Mouse (Mus musculus) small intestine, adult 2 months (tissue): ENCODE data around the gene Akp3. TPM values are rescaled to one million over a fixed set of nuclear protein-coding genes. Genes with fewer than 3 reads are reported as not detected.
A peak's percentile ranks its signal among the peaks of the same experiment; 100 is the strongest.

Experiments
- H3K27ac ChIP-seq: fragments of 200-500 bp; 2 replicates; pipeline ENCODE4 v1.5.1; 2012; ENCODE audit warnings: low read depth, low read length, control low read depth, inconsistent platforms; ENCODE audit not compliant: insufficient read depth
- H3K27me3 ChIP-seq: fragments of 200-500 bp; 2 replicates; pipeline ENCODE4 v1.6.1; 2012; ENCODE audit warnings: mild to moderate bottlenecking, moderate library complexity, low read length, inconsistent platforms; ENCODE audit not compliant: control insufficient read depth, insufficient read depth
- H3K36me3 ChIP-seq: fragments of 200-500 bp; 2 replicates; pipeline ENCODE4 v1.6.1; 2012; ENCODE audit warnings: mild to moderate bottlenecking, low read length, control low read depth, inconsistent platforms; ENCODE audit not compliant: control insufficient read depth, insufficient read depth
- H3K4me1 ChIP-seq: fragments of 200-500 bp; 2 replicates; pipeline ENCODE4 v1.6.1; 2012; ENCODE audit warnings: low read length, inconsistent platforms, mixed read lengths; ENCODE audit not compliant: control insufficient read depth, insufficient read depth, insufficient read length
- H3K4me3 ChIP-seq: fragments of 200-500 bp; 2 replicates; pipeline ENCODE4 v1.5.1; 2012; ENCODE audit warnings: low read depth, mild to moderate bottlenecking, control low read depth, inconsistent platforms, low read length, moderate library complexity
- CTCF ChIP-seq: fragments of 200-500 bp; IDR thresholded peaks from 2 replicates; pipeline ENCODE4 v1.5.1; 2012; ENCODE audit warnings: low read depth, mild to moderate bottlenecking, control low read depth, inconsistent platforms, low read length, moderate library complexity, mixed read lengths; ENCODE audit not compliant: insufficient replicate concordance, insufficient read length; ENCODE audit errors: extremely low read depth
- POLR2A ChIP-seq: fragments of 200-500 bp; IDR thresholded peaks from 2 replicates; pipeline ENCODE4 v1.6.1; 2012; ENCODE audit warnings: low read depth, mild to moderate bottlenecking, control low read depth, inconsistent platforms, low read length, moderate library complexity
- WGBS: fragments of 180-500 bp; shearing (Covaris S2); methylation state at CpG from one replicate; pipeline ENCODE4 v1.1.7; 2018; 5-methylcytosine and 5-hydroxymethylcytosine counted together
- polyA plus RNA-seq: library from polyadenylated mRNA; depleted of rRNA; stranded (reverse); fragments of >200 nt; gene quantifications from 2 replicates; pipeline ENCODE4 v1.2.3, GENCODE M21; 2012

The Akp3 gene
- polyA plus RNA-seq, 1 experiment, result 13.5 TPM

DNA sequence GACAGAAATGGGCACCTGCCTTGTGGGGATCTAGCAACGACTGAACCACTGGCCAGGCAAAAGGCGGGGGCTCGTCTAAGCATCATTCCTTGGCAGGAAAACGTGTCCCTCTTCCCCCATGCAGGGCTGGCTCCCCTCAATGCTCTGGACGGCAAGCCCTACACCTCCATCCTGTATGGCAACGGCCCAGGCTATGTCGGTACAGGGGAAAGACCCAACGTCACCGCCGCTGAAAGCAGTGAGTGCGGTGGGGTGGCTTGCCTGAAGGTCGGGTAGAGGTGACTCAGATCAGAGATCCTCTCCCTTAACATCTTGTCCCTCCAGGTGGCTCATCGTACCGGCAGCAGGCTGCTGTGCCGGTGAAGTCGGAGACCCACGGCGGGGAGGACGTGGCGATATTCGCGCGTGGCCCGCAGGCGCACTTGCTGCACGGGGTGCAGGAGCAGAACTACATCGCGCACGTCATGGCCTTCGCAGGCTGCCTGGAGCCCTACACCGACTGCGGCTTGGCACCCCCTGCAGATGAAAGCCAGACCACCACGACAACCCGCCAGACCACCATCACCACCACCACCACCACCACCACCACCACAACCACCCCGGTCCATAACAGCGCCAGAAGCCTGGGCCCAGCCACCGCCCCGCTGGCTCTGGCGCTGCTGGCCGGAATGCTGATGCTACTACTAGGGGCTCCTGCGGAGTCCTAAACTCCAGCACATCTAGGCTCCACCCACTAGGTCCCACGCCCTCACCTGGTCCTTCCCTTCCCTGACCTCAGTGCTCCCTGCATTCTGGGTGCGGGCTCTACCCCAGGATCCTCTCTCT lies 2.6 kb downstream of the Akp3 start:
- Histone ChIP-seq H3K27me3 (peaks cover 18% of the 10 kb centered on the region), H3K4me1 (peaks cover 13% of the 10 kb centered on the region), H3K4me3 (peak overlapping the region; percentile 44; the same call in 1 of the 2 replicates), H3K36me3 (no peaks in the 10 kb centered on the region; the same call in 1 of the 2 replicates), H3K27ac (no peak overlapping the region)
- 25% methylated on average over 43 of the region's 43 CpGs for WGBS
- TF ChIP-seq POLR2A (no peak), CTCF (no peak)

GRCm38 (mm10) chr1:87131803-87132202 lies 7.0 kb downstream of the Akp3 start:
- Histone ChIP-seq H3K4me1 (no peaks in the 10 kb centered on the region; the same call in 1 of the 2 replicates), H3K27ac (no peak overlapping the region), H3K4me3 (no peak overlapping the region), H3K36me3 (no peaks in the 10 kb centered on the region; the same call in 1 of the 2 replicates), H3K27me3 (peaks cover 17% of the 10 kb centered on the region)
- 63% methylated on average over 4 of the region's 4 CpGs for WGBS
- TF ChIP-seq POLR2A (no peak), CTCF (no peak)

- H3K4me3 ChIP-seq, result no peak overlapping the region
- no peak overlapping the region for H3K27ac ChIP-seq
- H3K4me1 ChIP-seq, result no peaks in the 10 kb centered on the region
- no peak for TF ChIP-seq CTCF
- TF ChIP-seq POLR2A, result no peak
- no peaks in the 10 kb centered on the region for H3K36me3 ChIP-seq
- 94% methylated on average over 4 of the region's 4 CpGs for WGBS
- H3K27me3 ChIP-seq, result no peaks in the 10 kb centered on the region
These were observed 16.8 kb downstream of the Akp3 start for GRCm38 (mm10) chr1:87141550-87141949.

DNA sequence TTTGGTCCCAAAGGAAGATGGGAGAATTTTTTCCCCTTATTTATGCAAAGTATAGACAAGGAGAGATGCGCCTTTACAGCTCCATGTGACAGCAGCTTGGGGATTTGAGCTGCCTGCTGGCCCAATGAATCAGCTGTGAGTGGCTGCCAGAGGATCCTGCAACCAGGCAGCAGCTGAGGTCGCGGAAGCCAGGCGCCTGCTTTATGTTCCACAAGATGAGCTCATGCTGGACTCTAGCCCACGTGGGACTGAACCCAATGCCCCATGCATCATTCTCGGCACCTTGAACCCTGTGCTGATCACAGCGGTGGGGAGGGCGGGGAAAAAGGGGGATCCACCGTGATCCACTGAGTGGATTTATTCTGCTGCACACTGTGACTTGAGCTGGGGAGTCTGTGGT lies 17.7 kb downstream of the Akp3 start:
- H3K27me3 ChIP-seq, result no peaks in the 10 kb centered on the region
- TF ChIP-seq POLR2A (no peak), CTCF (no peak)
- H3K4me1 ChIP-seq, result no peaks in the 10 kb centered on the region
- H3K36me3 ChIP-seq, result no peaks in the 10 kb centered on the region
- no peak overlapping the region for H3K4me3 ChIP-seq
- WGBS, result 36% methylated on average over 9 of the region's 9 CpGs
- H3K27ac ChIP-seq, result no peak overlapping the region

- 79% methylated on average over 10 of the region's 10 CpGs for WGBS
- Histone ChIP-seq H3K27ac (no peak overlapping the region), H3K4me3 (no peak overlapping the region), H3K27me3 (no peaks in the 10 kb centered on the region), H3K4me1 (no peaks in the 10 kb centered on the region), H3K36me3 (no peaks in the 10 kb centered on the region)
- TF ChIP-seq CTCF, result no peak
- TF ChIP-seq POLR2A, result no peak
These were observed 18.4 kb downstream of the Akp3 start for GRCm38 (mm10) chr1:87143141-87143540.

DNA sequence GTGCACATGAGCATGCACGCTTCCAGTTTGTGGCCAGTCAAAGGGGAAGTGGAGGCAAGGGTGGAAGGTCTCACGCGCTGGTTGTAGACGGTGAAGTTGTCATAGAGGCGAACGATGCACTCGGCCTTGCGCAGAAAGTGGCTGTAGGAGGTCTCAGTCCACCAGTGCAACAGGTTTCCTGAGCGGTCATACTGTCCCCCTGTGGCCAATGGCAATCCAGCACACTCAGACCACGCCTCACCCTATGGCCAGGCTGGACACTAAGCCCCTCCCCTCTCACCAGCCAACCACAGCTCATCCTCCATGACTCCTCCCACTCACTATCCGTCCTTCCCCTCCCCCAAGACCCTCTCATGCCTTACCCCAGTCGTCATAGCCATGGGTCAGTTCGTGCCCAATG lies 24.6 kb downstream of the Akp3 start:
- TF ChIP-seq POLR2A (no peak), CTCF (no peak)
- Histone ChIP-seq H3K4me3 (no peak overlapping the region), H3K27ac (no peak overlapping the region), H3K27me3 (peaks cover 18% of the 10 kb centered on the region), H3K4me1 (peaks cover 7% of the 10 kb centered on the region), H3K36me3 (no peaks in the 10 kb centered on the region)
- 57% methylated on average over 13 of the region's 13 CpGs for WGBS

DNA sequence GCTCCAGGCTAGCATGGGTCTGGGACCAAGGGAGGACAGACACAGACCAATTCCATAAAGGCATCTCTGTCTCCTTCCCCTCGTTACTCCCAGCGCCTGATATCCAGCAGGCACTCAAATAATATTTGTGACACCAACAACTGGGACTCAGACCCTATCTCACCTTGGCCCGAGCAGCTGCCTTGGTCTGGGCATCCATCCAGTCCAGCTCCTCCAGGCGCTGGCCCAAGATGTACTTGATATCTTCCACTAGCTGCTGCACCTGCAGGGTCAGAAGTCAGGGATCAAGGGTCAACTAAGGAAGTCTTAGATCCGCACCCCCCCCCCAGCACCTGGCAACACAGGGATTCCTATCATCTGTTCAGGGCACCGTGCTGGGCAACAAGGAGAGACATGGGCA lies 26.5 kb downstream of the Akp3 start:
- 26% methylated on average over 6 of the region's 6 CpGs for WGBS
- Histone ChIP-seq H3K4me3 (no peak overlapping the region), H3K36me3 (no peaks in the 10 kb centered on the region), H3K27me3 (peaks cover 37% of the 10 kb centered on the region), H3K27ac (no peak overlapping the region), H3K4me1 (peaks cover 8% of the 10 kb centered on the region)
- TF ChIP-seq POLR2A, result no peak
- TF ChIP-seq CTCF, result no peak

DNA sequence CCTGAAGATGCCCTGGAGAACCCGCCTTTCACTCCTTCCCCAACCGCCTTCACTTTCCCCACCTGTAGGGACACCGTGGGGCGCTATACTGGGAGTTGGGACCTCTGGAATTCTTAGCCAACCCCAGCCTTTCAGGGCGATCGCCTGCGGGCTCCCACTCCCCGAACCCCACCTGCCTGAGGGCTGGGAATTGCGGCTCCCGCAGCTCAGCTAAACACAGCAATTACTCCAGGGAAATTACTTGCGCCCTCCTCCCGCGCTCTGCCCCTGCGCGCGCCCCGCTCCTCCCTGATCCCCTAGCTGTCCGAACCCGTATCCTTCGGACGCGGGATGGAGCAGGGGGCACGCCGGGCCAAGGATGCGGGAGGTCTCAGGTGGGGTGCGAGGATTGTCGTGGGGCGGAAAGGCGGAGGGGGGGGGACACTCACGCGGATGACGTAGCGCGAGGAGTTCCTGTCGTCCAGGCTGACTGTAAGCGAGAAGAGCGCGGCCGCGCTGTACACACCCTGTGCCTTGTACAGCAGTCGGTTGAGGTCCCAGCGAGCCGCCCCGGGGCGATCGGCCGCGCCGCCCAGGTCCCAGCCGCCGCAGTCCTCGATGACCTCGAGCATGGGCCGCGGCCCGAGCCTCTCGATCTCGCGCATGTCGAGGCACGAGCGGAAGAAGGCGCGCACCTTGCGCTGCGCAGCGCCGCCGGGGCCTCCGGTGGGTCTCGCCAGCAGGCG lies 29.2 kb downstream of the Akp3 start:
- WGBS, result 3% methylated on average over 72 of the region's 72 CpGs
- H3K4me3 ChIP-seq, result peak overlapping the region; percentile 46
- peaks cover 8% of the 10 kb centered on the region for H3K4me1 ChIP-seq
- no peaks in the 10 kb centered on the region for H3K36me3 ChIP-seq
- TF ChIP-seq POLR2A, result no peak
- no peak for TF ChIP-seq CTCF
- no peak overlapping the region for H3K27ac ChIP-seq
- peaks cover 56% of the 10 kb centered on the region for H3K27me3 ChIP-seq
